Mouse (Mus musculus): ENCODE results near the gene Nrgn. TPM values are rescaled to one million over a fixed set of nuclear protein-coding genes. Genes with fewer than 3 reads are reported as not detected.

Gene Nrgn
- total and polyA plus RNA-seq, 2 experiments from 2014 or later: 58.1 to 80.4 TPM

GRCm38 (mm10) chr9:37537658-37538250 is 14.9 kb downstream of the Nrgn start:
- 73% methylated on average over 5 of the region's 5 CpGs for WGBS
- Histone ChIP-seq H3K9me3 (ENCODE audit: low read length) (no peaks in the 10 kb centered on the region), H3K36me3 (ENCODE audit: insufficient read depth, low read length) (0 out of 2 replicates have a peak, but pooled peaks cover 5% of the 10 kb centered on the region), H3K4me3 (ENCODE audit: low read depth, low read length) (no peak overlapping the region), H3K4me1 (ENCODE audit: insufficient read depth, low read length) (no peaks in the 10 kb centered on the region), H3K4me2 (ENCODE audit: low read depth, low read length, poor library complexity, severe bottlenecking) (no peak overlapping the region), H3K27me3 (ENCODE audit: insufficient read depth, low read length) (no peaks in the 10 kb centered on the region), H3K9ac (replicated peaks; ENCODE audit: low read length, poor library complexity, severe bottlenecking) (no peak overlapping the region), H3K27ac (ENCODE audit: low read depth, low read length) (no peak overlapping the region)
- ATAC-seq (ENCODE audit: low FRiP score): no peak
- DNase-seq (ENCODE audit: low spot score): no peak
- TF ChIP-seq CTCF (IDR thresholded peaks at IDR 0.05): no peak

GRCm38 (mm10) chr9:37536851-37537250 is 15.9 kb downstream of the Nrgn start:
- H3K27ac ChIP-seq (ENCODE audit: low read depth, low read length): no peak overlapping the region
- H3K36me3 ChIP-seq (ENCODE audit: insufficient read depth, low read length): 0 out of 2 replicates have a peak, but pooled peaks cover 5% of the 10 kb centered on the region
- no peak overlapping the region for H3K9ac ChIP-seq (replicated peaks; ENCODE audit: low read length, poor library complexity, severe bottlenecking)
- TF ChIP-seq CTCF (IDR thresholded peaks at IDR 0.05): no peak
- DNase-seq (ENCODE audit: low spot score) (no peak), ATAC-seq (ENCODE audit: low FRiP score) (no peak)
- no peaks in the 10 kb centered on the region for H3K9me3 ChIP-seq (ENCODE audit: low read length)
- H3K4me2 ChIP-seq (ENCODE audit: low read depth, low read length, poor library complexity, severe bottlenecking): no peak overlapping the region
- no peaks in the 10 kb centered on the region for H3K4me1 ChIP-seq (ENCODE audit: insufficient read depth, low read length)
- 84% methylated on average over 4 of the region's 4 CpGs for WGBS
- H3K4me3 ChIP-seq (ENCODE audit: low read depth, low read length): no peak overlapping the region
- H3K27me3 ChIP-seq (ENCODE audit: insufficient read depth, low read length): no peaks in the 10 kb centered on the region

- 3% methylated on average over 31 of the region's 31 CpGs for WGBS
- H3K4me3 ChIP-seq (ENCODE audit: low read depth, low read length): peak overlapping the region; percentile 35
- H3K27ac ChIP-seq (ENCODE audit: low read depth, low read length): no peak overlapping the region
- ATAC-seq (ENCODE audit: low FRiP score) (peak; percentile 71; the same call in 1 of the 2 replicates), DNase-seq (ENCODE audit: low spot score) (peak; percentile 69)
- H3K36me3 ChIP-seq (ENCODE audit: insufficient read depth, low read length): 0 out of 2 replicates have a peak, but pooled peaks cover 9% of the 10 kb centered on the region
- no peak overlapping the region; the same call in 1 of the 2 replicates for H3K9ac ChIP-seq (replicated peaks; ENCODE audit: low read length, poor library complexity, severe bottlenecking)
- peaks cover 28% of the 10 kb centered on the region for H3K27me3 ChIP-seq (ENCODE audit: insufficient read depth, low read length)
- peak; percentile 60 for TF ChIP-seq CTCF (IDR thresholded peaks at IDR 0.05)
- peak overlapping the region; percentile 79 for H3K4me2 ChIP-seq (ENCODE audit: low read depth, low read length, poor library complexity, severe bottlenecking)
- H3K9me3 ChIP-seq (ENCODE audit: low read length): no peaks in the 10 kb centered on the region
- H3K4me1 ChIP-seq (ENCODE audit: insufficient read depth, low read length): peaks cover 11% of the 10 kb centered on the region; the same call in 1 of the 2 replicates
These were observed 21.6 kb downstream of the Nrgn start for GRCm38 (mm10) chr9:37530888-37531705.

GRCm38 (mm10) chr9:37530031-37530887 is 22.4 kb downstream of the Nrgn start:
- WGBS: 2% methylated on average over 32 of the region's 32 CpGs
- no peak overlapping the region for H3K27ac ChIP-seq (ENCODE audit: low read depth, low read length)
- peaks cover 30% of the 10 kb centered on the region for H3K27me3 ChIP-seq (ENCODE audit: insufficient read depth, low read length)
- TF ChIP-seq CTCF (IDR thresholded peaks at IDR 0.05): peak; percentile 49
- ATAC-seq (ENCODE audit: low FRiP score) (peak; percentile 41; the same call in 1 of the 2 replicates), DNase-seq (ENCODE audit: low spot score) (peak; percentile 20)
- H3K9me3 ChIP-seq (ENCODE audit: low read length): no peaks in the 10 kb centered on the region
- peaks cover 10% of the 10 kb centered on the region for H3K36me3 ChIP-seq (ENCODE audit: insufficient read depth, low read length)
- peaks cover 11% of the 10 kb centered on the region; the same call in 1 of the 2 replicates for H3K4me1 ChIP-seq (ENCODE audit: insufficient read depth, low read length)
- H3K4me2 ChIP-seq (ENCODE audit: low read depth, low read length, poor library complexity, severe bottlenecking): peak overlapping the region; percentile 79
- H3K4me3 ChIP-seq (ENCODE audit: low read depth, low read length): peak overlapping the region; percentile 35
- H3K9ac ChIP-seq (replicated peaks; ENCODE audit: low read length, poor library complexity, severe bottlenecking): peak overlapping the region; percentile 42; the same call in 1 of the 2 replicates

GRCm38 (mm10) chr9:37528225-37528970 is 24.3 kb downstream of the Nrgn start:
- H3K27me3 ChIP-seq (ENCODE audit: insufficient read depth, low read length): peaks cover 30% of the 10 kb centered on the region
- no peak overlapping the region for H3K9ac ChIP-seq (replicated peaks; ENCODE audit: low read length, poor library complexity, severe bottlenecking)
- H3K27ac ChIP-seq (ENCODE audit: low read depth, low read length): no peak overlapping the region
- DNase-seq (ENCODE audit: low spot score) (no peak), ATAC-seq (ENCODE audit: low FRiP score) (no peak)
- no peaks in the 10 kb centered on the region for H3K9me3 ChIP-seq (ENCODE audit: low read length)
- TF ChIP-seq CTCF (IDR thresholded peaks at IDR 0.05): no peak
- peaks cover 11% of the 10 kb centered on the region; the same call in 1 of the 2 replicates for H3K4me1 ChIP-seq (ENCODE audit: insufficient read depth, low read length)
- H3K36me3 ChIP-seq (ENCODE audit: insufficient read depth, low read length): peaks cover 9% of the 10 kb centered on the region
- H3K4me3 ChIP-seq (ENCODE audit: low read depth, low read length): peak overlapping the region; percentile 5; the same call in 1 of the 2 replicates
- WGBS: 36% methylated on average over 9 of the region's 9 CpGs
- no peak overlapping the region for H3K4me2 ChIP-seq (ENCODE audit: low read depth, low read length, poor library complexity, severe bottlenecking)

All from midbrain, postnatal 0 days (tissue).